Mouse (Mus musculus): ENCODE data around the gene Pcdh19.

DNA sequence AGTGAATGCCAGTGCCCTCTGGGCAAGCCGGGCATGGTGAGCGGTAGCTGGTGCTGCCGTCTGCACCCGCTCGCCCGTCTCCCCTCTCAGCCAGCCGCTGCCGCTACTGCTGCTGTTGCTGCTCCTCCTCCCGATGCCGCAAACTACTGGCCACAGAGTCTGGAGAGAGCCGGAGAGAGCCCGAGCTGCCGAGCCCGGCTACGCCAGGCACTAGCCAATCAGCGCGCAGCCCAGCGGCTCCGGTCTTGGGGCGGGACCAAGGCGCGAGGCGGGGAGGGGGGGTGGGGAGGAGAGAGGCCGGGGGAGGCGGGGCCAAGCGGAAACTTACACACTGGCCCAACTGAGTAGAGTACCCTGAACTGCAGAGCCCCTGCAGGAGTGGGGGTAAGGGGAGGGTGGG lies at the start of gene Pcdh19:
- no peak for TF ChIP-seq NELFE (IDR thresholded peaks at IDR 0.05; ENCODE audit: low read depth, low read length)
- TF ChIP-seq PAX5 (IDR thresholded peaks at IDR 0.05; ENCODE audit: low read length): no peak
- no peak for TF ChIP-seq CTCF (conservative IDR thresholded peaks at IDR 0.05 in 1 of 2, IDR thresholded peaks at IDR 0.05 in 1 of 2; ENCODE audit: low read depth in 2 of 2, low read length in 2 of 2)
- TF ChIP-seq E2F4 (IDR thresholded peaks at IDR 0.05; ENCODE audit: insufficient replicate concordance, low read depth, low read length): no peak
- TF ChIP-seq POLR2A (IDR thresholded peaks at IDR 0.05; ENCODE audit: low read depth, low read length): no peak
- TF ChIP-seq MEF2A (IDR thresholded peaks at IDR 0.05; ENCODE audit: borderline replicate concordance, low read depth, low read length): no peak
- no peak for TF ChIP-seq POLR2AphosphoS2 (IDR thresholded peaks at IDR 0.05; ENCODE audit: low read depth, low read length)
- no peak for TF ChIP-seq MAX (IDR thresholded peaks at IDR 0.05; ENCODE audit: low read length)
- no peak for TF ChIP-seq SMC3 (IDR thresholded peaks at IDR 0.05; ENCODE audit: low read depth, low read length)
- TF ChIP-seq USF2 (conservative IDR thresholded peaks at IDR 0.05; ENCODE audit: low read depth, low read length): no peak
- no peak for TF ChIP-seq IRF4 (IDR thresholded peaks at IDR 0.05; ENCODE audit: low read depth, low read length)

Measured in CH12.LX (cell line).